Mouse (Mus musculus) G1E (cell line): ENCODE results near the gene Smim12.

Source experiments
- CTCF ChIP-seq: IDR thresholded peaks from 2 replicates; pipeline ENCODE4 v1.5.1; 2012; ENCODE audit warnings: low read depth, low read length, inconsistent platforms, mixed read lengths
- GATA1 ChIP-seq: IDR thresholded peaks from 2 replicates; pipeline ENCODE4 v1.6.1; 2012; ENCODE audit warnings: borderline replicate concordance, low read length, inconsistent platforms, mixed read lengths
- GATA2 ChIP-seq: IDR thresholded peaks from 2 replicates; pipeline ENCODE4 v1.6.1; 2012; ENCODE audit warnings: low read depth, low read length, inconsistent platforms, borderline replicate concordance

DNA sequence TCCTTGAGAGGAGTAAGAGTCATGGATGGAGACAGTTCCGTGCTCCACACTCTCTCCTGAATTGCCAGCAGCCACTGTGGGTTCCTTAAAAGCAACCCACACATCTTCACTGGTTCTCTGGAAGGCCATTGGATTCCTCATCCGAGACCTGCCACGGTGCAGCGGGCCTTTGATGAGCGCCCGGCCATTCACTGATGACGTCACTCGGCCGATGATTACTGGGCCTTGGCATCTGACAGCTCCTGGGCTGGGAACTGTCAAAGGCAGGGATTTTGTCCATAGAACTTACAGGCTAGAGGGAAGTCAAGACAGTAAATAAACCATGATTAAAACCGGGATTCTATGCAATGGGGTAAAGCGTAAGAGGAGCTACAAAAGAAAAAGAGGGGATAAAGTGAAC is 26.5 kb upstream of the Smim12 start:
- no peak for TF ChIP-seq CTCF
- TF ChIP-seq GATA2 = no peak
- no peak for TF ChIP-seq GATA1
